ENCODE assay signal across 8 mouse cellular contexts in genomic region chr10:119065133-119065817, GRCm38 (mm10).
DNase-seq lines count a peak whose midpoint lies in the region; ATAC-seq and TF ChIP-seq lines count a peak whose summit lies in the region.

No protein-coding gene starts in this region.

- no peak overlapping the region for H3K9ac ChIP-seq in stomach, postnatal 0 days (ENCODE audit: low read length)

- TF ChIP-seq POLR2A in cerebellum, adult 2 months (IDR thresholded peaks at IDR 0.05; ENCODE audit: borderline replicate concordance, insufficient read depth, low read length), result no peak

- ATAC-seq in megakaryocyte-erythroid progenitor cell, adult 5-6 weeks (replicated peaks; ENCODE audit: low FRiP score, low TSS enrichment, poor library complexity, severe bottlenecking), result peak; percentile 97
- peak; percentile 92 for ATAC-seq in stomach, postnatal 0 days (ENCODE audit: low FRiP score, low TSS enrichment)

- TF ChIP-seq EP300 in stomach, postnatal 0 days (optimal IDR thresholded peaks at IDR 0.05), result no peak

- no peaks in the 10 kb centered on the region; the same call in 1 of the 2 replicates for H3K4me1 ChIP-seq in cerebellum, adult 2 months (ENCODE audit: control insufficient read depth, insufficient read depth, low read length)
- peaks cover 3% of the 10 kb centered on the region for H3K4me1 ChIP-seq in hindbrain, embryonic 10.5 days (replicated peaks)
- H3K4me1 ChIP-seq in stomach, postnatal 0 days (replicated peaks; ENCODE audit: control insufficient read depth, insufficient read depth), result no peaks in the 10 kb centered on the region

- no peak overlapping the region; the same call in 1 of the 2 replicates for H3K4me2 ChIP-seq in stomach, postnatal 0 days (replicated peaks; ENCODE audit: low read depth)

- 28% methylated on average over 23 of the region's 23 CpGs for WGBS in cerebellum, adult 2 months
- WGBS in hindbrain, embryonic 10.5 days, result 55% methylated on average over 23 of the region's 23 CpGs
- 43% methylated on average over 23 of the region's 23 CpGs for WGBS in stomach, postnatal 0 days

- H3K27me3 ChIP-seq in cerebellum, adult 2 months (ENCODE audit: control insufficient read depth, insufficient read depth, low read length), result no peaks in the 10 kb centered on the region
- no peaks in the 10 kb centered on the region for H3K27me3 ChIP-seq in hindbrain, embryonic 10.5 days (ENCODE audit: insufficient read depth, poor library complexity, severe bottlenecking)
- no peaks in the 10 kb centered on the region for H3K27me3 ChIP-seq in stomach, postnatal 0 days (ENCODE audit: control insufficient read depth, insufficient read depth, low read length)

- no peak overlapping the region for H3K27ac ChIP-seq in cerebellum, adult 2 months (ENCODE audit: insufficient read depth, low read length)
- H3K27ac ChIP-seq in hindbrain, embryonic 10.5 days, result no peak overlapping the region
- H3K27ac ChIP-seq in stomach, postnatal 0 days (replicated peaks), result no peak overlapping the region

- no peak for TF ChIP-seq CTCF in cerebellum, adult 2 months (IDR thresholded peaks at IDR 0.05; ENCODE audit: borderline replicate concordance, insufficient read depth, low read depth, low read length)
- TF ChIP-seq CTCF in stomach, postnatal 0 days (IDR thresholded peaks at IDR 0.05; ENCODE audit: low read depth), result no peak

- H3K4me3 ChIP-seq in cerebellum, adult 2 months (replicated peaks; ENCODE audit: insufficient read depth, low read depth, low read length), result no peak overlapping the region
- H3K4me3 ChIP-seq in hindbrain, embryonic 10.5 days, result no peak overlapping the region
- no peak overlapping the region for H3K4me3 ChIP-seq in stomach, postnatal 0 days (ENCODE audit: low read depth, low read length)

- H3K36me3 ChIP-seq in hindbrain, embryonic 10.5 days, result no peaks in the 10 kb centered on the region
- H3K36me3 ChIP-seq in stomach, postnatal 0 days (ENCODE audit: control insufficient read depth, insufficient read depth, low read length), result no peaks in the 10 kb centered on the region

- H3K9me3 ChIP-seq in hindbrain, embryonic 10.5 days, result no peaks in the 10 kb centered on the region
- H3K9me3 ChIP-seq in stomach, postnatal 0 days (ENCODE audit: control insufficient read depth, low read length), result no peaks in the 10 kb centered on the region

- DNase-seq in cerebellum, adult 2 months, result peak; percentile 16 to 36
- no peak for DNase-seq in cerebellum, adult 9-10 months
- DNase-seq in adrenal gland, postnatal 25 days, result peak; percentile 63
- DNase-seq in frontal cortex, postnatal 14 days (ENCODE audit: low spot score in 2 of 2), result peak; percentile 28 to 30
- peak; percentile 42 for DNase-seq in hindbrain, embryonic 10.5 days (ENCODE audit: low spot score)
- peak; percentile 12 to 33 for DNase-seq in layer of hippocampus, adult 8-10 months (ENCODE audit: low spot score in 2 of 2)
- DNase-seq in stomach, postnatal 0 days (ENCODE audit: low spot score), result peak; percentile 81
